Mouse (Mus musculus) left cerebral cortex, adult 18-20 months (tissue): ENCODE measurements around the gene Ccdc187. TPM values are rescaled to one million over a fixed set of nuclear protein-coding genes. Genes with fewer than 3 reads are reported as not detected.

Experiments used
- DNase-seq, 2 experiments: peaks; one replicate each; pipeline ENCODE4 v3.0.0; 2021 to 2022; ENCODE audit warnings: low spot score in 2 of 2, mixed read lengths in 1 of 2
- total RNA-seq, 2 experiments: library from RNA; stranded (reverse); gene quantifications; 2 replicates each; pipeline ENCODE4 v1.2.3; 2021

Ccdc187 gene
- total RNA-seq, 2 experiments from 2014 or later: 2.2 to 2.6 TPM

DNA sequence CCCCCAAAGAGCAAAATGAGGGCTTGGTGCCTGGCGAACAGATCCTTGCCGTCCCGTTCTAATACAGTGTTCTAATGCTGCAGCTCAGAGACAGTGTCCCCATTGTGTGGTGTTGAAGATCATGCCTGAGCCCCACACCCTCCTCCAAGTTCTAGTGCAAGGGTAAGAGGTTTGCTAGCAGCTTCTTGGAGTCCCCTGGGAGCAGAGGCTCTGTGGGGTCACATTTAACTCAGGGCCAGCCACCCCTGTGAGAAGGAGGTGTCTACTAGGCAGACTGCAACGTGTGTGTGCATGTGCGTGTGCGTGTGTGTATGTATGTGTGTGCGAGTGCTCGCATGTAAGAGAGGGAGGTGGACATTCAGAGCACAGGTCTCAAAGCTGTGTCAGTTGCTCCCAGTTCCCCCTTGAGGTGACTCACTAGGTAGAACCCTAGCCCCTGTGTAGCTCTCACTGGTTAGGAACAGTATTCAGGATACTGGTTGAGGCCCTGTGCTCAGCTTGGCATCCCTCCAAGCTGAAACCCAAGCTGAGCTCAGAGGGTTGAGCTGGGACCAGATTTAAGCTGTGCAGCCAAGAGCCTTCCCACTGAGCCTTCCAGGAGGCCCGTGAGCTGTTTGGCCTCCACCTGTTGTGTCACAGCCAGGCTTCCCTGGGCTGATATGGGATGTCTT, 22.4 kb upstream of the Ccdc187 start:
- no peak for DNase-seq

DNA sequence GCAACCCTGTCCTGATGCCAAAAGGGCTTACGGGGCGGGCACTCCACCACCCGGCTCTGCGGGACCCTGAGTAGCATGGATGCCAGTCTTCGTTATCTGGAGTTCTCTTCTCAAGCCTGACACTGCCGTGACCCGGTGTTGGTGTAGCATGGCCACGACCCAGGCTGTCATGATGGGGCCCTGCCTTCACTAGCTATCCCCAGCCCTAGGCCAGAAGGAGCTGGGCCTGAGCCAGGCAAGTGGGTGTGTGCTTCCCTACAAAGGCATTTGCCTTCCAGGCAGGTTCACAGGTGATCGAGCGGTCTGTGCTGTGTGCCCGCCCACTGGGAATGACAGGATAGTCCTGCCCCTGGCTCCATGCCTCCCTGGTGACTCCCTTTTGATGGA, 21.6 kb upstream of the Ccdc187 start:
- DNase-seq: peak; percentile 24 to 55

DNA sequence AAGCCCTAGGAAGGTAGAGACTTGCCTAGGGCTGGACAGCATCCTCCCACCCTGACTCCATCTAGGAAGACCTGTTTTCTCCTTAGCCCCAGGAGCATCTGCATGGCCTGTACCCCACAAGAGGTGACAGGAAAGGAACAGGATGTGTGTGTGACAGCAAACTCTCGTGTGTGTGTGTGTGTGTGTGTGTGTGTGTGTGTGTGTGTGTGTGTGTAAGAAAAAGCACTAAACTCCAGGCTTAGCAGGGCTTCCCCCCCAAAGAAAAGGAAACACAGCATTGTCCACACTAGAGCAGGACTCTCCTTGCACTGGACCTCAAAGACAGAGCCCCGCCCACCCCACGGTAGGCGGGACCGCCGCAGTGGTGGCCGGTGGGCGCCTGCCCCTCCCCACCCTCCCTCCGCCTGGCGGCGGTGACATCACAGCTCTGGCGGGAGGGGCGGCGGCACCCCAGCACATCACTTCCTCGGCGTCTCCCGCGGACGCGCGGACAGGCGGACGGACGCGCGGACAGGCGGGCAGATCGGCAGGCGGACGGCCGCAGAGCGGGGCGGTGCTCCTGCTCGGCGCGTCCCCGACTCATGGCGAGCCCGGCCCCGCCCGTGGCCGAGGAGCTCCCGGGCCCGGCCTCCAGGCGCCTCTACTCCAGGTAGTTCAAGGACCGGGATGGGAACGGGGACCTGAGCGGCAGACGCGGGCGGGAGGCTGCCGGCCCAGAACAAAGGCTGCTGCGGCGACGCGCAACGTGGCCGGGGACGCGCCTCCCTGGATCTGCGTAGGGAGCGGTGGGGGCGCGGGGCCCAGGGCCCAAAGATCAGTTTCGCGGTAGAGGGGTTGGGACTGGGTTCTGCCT, 20.9 kb upstream of the Ccdc187 start, which contains the start of gene Gpsm1:
Gpsm1 (plus strand) TSS at position 444 of the 853 bp plus-strand sequence.
- DNase-seq: peak; percentile 63 to 81

DNA sequence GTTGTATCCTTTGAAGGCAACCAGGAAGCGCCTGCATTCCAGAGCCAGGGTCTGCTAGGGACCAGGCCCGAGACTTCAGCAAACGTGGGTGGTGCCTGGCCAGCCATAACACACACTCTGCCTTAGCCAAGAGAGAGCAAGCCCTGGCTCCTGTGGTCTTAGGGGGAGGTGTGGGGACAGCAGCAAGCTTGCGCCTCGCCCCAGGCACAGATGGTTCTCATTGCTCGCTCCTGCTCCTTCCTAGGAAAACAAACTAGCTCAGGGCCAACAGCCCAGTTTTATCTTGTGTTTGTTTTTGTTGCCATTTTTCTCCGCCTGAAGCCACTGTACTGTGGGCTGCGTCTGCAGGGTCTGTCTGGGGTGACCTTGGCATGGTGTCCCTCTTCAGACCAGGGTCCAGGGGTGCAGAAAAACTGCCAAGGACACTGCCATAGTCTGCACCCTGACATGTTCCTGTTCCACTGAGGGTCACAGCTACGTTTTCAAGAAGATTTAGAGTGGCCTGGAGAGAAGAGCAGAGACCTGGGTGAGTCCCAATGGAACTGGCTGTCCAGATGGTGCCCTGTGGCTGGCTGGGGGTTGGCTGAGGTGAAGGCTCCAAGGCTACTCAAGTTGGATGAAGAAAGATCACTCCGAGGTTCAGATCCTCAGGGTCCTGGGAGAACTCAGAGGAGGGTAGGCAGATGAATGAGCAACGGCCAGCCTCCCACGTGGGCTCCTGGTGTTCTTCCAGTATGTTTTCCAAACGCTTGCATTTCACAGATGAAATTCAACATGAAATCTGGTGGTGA, 20.1 kb upstream of the Ccdc187 start:
- DNase-seq: no peak

DNA sequence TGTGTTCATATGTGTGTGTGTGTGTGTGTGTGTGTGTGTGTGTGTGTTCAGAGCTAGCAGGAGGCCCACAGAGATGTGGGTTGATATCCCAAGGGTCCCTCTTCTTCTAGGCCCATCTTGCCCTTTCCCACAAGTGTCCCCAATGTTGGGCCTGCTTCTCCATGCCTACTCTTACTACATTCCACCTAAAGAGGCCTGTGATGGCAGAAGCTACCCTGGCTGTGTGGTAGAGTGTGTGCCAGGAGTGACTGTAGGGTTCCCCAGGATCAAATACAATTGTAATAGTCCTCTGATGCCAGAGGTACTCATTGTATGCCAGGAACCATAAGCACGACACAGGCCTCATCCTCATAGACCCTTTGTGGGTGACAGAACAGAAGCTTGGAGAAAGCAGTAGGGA, 19.0 kb upstream of the Ccdc187 start:
- DNase-seq: no peak

DNA sequence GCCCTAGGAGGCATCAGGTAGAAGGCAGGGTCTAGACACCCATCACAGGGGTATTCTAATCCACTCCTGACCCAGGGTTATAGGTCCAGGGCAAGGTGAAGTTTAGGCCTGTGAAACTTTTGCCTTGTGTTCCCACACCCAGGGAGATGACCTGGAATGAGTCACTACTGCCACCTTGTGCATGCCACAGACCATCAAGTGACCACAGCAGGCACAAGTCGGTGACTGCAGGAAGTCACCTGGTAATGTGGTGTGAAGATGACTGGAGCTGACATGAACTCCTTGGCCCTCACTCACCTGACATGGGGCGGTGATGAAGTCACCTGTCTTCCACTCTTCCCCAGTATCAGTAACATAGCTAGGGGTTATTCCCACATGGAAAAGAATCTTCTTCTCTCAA, 18.5 kb upstream of the Ccdc187 start:
- no peak for DNase-seq

DNA sequence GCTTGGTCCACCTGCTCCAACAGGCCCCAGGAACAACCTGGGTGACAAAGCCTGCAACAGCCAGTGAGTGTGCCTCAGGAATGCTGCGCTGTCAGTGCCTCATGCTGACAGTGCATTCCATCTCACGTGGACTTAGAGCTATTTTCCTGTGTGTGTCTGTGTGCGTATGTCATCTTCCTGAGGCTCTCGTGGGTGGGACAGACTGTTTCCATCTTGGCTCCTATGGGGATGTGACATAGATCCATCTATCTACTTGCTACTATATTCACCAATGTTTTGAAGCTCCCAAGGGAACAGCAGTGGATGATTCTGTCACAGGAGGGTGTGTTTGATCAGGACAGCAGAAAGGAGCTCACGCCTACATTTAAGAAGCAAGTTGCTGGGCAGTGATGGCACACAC, 17.6 kb upstream of the Ccdc187 start:
- DNase-seq: no peak

DNA sequence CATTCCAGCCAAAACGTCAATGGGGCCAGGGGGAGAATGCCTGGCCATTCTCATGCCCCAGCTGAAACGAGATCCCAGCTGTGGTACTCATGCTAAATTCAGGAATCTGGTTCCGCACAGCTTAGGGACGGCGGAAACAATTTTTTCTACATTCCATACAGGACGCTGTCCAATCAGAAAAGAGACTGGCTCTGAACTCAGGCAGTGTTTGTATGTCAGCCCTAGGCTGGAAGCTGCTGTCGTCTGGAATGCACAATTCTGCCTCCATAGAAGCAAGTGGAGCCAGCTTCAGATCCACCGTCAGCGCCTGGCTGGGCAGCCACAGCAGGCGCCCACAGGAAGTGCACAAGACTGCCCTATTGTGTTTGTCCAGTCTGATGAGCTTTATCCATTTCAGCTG, 15.4 kb upstream of the Ccdc187 start:
- no peak for DNase-seq

DNA sequence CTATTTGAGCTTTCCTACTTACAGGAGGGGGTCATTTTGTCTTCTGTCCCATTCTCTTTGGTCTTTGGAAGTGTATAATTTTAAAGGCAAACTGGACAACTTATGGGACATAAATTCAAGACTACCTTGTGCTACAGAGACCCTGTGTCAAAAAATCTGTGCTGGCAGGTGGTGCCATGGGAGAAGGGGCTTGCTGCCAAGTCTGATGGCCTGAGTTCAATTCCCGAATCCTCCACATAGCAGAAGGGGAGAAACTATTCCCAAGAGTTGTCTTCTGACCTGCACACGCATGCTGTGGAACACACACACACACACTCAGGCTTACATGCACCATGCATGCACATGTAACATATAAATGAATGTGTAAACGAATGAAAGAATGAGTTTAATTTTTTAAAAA, 12.3 kb upstream of the Ccdc187 start:
- no peak for DNase-seq

DNA sequence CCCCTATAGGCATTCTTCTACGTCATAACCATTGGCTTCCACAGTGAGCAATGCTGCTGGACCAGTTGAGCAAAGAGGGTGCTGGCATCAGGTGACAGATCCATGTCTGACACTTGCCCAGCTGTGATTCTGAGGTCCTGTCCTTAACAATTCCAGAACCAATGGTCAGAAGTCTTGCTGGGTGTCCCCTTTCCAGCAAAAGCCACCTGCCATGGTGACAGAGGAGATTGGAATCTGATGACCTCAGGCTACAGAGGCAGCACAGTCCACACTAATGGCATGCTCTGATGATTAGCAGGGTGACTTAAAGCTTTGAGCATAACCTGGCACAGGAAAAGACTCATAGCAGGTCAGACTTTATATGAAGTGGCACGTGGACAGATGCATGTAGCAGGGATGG, 11.2 kb upstream of the Ccdc187 start:
- DNase-seq: no peak

DNA sequence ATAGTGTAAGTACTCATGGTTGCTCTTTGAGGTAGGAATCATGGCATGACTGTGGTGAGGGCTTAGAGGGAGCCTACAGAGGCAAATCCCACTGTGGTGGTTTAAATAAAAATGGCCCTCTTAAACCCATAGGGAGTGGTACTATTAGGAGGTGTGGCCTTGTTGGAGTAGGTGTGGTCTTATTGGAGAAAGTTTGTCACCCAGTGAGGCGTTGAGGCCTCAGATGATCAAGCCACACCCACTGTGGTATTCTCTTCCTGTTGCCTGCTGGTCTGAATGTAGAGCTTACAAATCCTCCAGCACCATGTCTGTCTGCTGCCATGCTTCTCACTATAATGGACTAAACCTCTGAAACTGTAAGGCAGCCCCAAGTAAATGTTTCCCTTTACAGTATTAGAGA, 10.4 kb upstream of the Ccdc187 start:
- DNase-seq: no peak

DNA sequence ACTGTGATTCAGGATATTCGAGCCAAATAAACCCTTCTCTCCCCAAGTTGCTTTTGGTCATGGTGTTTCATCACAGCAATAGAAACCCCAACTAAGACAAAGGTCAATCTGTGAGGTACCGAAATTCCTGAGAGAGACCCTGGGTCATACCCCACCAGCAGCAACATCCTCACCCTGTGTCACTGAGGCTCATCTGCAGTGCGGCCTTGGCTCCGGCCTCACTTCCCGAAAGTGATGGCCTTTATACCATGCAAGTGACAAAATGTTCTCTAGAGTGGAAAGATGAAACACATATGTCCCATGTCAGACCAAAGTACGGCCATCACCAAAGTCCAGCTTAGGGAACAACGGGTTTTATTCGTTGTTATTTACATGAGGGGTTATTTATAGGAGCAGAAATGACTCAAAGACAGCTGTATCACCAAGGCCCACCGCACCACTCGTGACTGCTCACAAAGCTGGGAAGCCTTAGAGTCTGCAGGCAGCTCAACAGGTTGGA, 7.7 kb upstream of the Ccdc187 start:
- no peak for DNase-seq

DNA sequence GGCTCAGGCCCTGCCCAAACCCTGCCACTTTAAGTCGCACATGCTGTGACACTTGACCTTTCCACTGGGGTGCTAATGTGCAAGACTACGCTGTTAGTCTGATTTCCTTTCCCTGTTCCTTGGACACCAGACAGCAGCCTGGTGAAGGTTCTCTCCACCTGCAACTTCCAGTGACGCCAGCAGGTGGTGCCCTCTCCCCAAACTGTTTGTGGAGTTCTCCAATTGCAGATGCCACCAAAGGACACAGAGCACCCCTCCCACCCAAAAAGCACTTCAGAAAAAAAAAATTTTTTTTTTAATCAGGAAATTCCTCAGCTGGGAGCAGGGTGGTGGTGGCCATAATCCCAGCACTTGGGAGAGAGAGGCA, 6.4 kb upstream of the Ccdc187 start:
- peak; percentile 88 to 91 for DNase-seq

DNA sequence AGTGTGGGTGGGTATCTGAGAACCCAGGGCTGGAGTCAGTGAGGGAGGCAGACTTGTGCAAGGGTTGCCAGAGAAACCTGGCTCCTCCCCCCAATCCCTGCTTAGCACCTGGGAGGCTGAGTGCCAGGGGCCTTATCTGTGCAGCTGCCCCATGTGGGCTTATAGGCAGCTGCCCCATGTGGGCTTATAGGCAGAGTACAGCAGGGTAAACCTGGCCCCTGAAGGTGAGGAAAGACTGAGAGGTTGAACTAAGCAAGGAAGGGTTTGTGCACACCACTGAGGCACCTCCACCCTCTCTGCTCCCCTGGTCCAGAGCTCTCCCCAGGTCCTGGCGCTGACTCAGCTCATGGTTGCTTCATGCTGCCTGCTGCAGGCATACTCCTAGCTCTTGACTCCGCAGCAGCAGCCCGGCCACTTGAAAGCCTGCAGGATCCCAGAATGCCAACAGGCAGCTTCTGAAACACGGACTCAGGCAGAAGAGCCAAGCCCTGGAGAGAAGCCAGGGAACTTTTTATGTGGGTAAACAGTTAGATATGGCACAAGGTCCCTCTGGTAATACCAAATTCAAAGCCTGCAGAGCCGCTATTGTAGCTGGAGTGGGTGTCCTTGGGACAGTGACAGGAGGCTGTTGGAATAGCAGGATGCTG, 5.9 kb upstream of the Ccdc187 start:
- DNase-seq: no peak

DNA sequence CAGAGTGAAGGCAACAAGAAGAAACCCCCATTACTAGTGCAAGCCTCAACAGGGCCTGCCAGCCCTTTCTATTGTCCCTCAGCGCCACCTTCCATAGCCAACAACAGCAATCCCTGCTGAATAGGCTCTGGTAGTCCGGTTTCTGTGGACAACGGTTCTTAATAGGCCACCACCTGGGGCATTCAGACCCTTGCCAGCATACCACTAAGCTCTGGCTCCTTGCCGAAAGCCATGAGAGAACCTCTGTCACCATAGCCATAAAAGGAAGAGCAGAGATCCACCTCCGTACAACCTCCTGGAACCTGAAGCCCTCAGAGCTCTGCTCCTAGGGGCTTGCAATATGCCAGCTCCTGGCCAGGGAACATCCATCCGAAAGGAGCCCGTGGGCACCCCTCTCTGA, 5.0 kb upstream of the Ccdc187 start:
- DNase-seq: no peak

DNA sequence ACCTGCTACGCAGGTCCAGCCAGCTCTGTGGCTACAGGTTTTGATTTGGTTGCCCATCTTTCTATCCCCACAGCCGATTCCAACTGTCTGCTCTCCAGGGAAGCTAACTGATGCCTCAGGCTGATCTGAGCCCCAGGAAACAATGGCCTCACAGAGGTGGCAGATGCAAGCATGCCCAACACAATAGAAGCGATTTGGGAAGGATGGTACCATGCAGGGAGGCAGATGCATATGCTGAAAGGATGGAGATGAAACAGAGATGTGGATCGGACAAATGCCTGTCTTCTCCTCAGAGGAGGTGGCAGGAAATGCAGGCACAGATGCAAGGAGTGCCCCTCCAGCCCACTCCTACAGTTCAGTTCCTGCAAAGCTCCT, 4.5 kb upstream of the Ccdc187 start:
- DNase-seq: no peak

DNA sequence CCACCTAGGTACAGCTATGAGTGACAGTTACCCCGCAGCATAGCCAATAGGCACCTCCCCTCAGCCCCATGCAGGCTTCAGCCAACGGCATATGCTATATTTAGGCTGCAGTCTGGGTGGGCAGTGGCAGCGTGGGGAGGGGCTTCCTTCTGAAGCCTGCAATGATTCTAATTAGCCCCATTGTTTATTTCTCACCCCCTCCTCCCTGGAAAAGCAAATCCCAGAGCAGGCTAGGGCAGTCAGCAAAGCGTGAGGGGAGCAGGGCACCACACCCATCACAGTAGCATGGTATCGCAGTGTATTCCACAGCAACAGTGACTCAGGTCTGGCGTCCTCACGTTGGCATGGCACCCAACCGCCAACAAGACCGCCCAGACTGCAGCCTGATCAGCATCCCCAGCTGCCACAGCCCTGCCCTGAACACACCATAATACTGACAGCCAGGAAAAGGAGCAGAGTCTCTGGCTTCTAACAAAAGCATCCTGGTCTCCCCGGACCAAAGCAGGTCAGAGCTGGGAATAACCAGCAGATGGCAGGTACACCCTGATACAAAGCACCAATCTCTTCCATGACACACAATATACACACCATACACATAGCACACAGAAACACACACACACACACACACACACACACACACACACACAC, 4.0 kb upstream of the Ccdc187 start:
- peak; percentile 69 to 74 for DNase-seq

DNA sequence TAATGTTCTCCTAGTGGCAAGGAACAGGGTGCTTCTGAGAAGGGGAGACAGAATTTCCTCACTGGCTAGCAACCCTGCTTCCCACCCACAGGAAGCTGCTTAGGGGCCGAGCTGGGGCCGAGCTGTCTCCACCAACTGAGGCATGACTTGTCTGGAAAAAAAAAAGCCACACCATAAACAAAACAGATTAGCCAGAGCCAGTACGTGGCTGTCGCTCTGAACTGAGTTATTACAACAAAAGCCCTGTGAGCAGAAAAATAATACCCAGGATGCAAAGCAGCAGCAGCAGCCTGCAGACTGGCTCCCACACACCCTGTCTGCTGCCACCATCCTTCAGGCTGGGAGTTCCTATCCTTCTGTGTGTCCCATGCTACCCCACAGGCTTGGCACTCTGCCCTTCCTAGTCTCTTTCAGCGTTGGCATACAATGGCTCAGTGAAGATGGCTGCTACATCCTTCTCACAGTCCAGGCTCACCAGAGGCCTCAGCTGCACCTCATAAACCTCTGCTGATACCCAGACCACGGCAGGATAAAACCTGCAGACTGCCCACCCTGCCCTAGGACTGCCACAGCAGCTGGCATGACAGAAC, 2.3 kb upstream of the Ccdc187 start:
- DNase-seq: peak; percentile 71 to 80

DNA sequence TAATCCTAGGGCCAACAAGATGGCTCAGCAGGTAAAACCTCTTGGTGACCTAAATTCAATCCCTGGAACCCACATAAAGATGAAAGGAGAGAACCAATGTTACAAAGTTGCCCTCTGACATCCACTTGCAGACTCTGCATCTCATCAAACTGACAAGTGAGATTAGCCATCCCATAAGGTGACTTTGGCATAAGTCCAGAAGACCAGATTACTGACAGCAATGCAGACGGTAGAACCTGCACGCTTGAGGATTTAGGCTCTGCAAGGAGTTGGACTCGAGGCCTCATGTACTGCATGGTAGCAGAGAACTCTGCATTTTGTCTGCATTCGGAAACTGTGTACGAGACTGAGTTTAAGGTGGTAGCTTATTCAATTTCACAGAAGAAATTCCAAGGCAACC, 4.2 kb downstream of the Ccdc187 start:
- DNase-seq: no peak

DNA sequence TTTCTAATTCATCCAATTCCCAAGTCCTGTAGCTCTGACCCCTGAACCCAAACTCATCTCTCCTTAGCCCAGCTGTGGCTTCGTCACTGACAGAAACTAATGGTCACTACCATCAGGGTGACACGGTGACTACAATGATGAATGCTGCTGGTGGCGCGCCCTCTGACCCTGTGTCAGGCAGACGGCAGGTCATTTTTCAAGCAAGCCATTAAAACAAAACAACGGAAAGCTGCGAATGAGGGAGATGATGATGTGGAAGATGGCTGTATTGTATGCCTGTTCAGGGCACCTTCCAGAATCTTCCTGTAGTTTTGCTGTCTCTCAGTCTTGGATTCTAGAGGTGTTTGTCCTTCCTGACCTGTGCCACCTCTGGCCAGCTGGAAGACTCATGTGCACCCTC, 8.0 kb downstream of the Ccdc187 start:
- no peak for DNase-seq
